Mouse (Mus musculus): ENCODE measurements around the gene Hepacam2.

- TF ChIP-seq CTCF (IDR thresholded peaks at IDR 0.05; ENCODE audit: low read depth) (no peak), EP300 (IDR thresholded peaks at IDR 0.05; ENCODE audit: low read depth) (no peak)
Measured at GRCm38 (mm10) chr6:3436087-3436486, 62.0 kb downstream of the Hepacam2 start.

Measured in heart, postnatal 0 days (tissue).